Mouse (Mus musculus) monocyte, adult 5-6 weeks (primary cell): ENCODE results near the gene Prr5l. TPM values are rescaled to one million over a fixed set of nuclear protein-coding genes. Genes with fewer than 3 reads are reported as not detected.
A peak's percentile ranks its signal among the peaks of the same experiment; 100 is the strongest.

Experiments used
- ATAC-seq: fragments of 153-309, 156-312 bp; replicated peaks from 2 replicates; pipeline ENCODE4 v1.8.0; 2017; ENCODE audit warnings: mild to moderate bottlenecking; ENCODE audit not compliant: low TSS enrichment, insufficient number of reproducible peaks, severe bottlenecking, poor library complexity, low FRiP score
- total RNA-seq: library from RNA; stranded (forward); fragments of 200-1000, 200-491, 200-594 nt; gene quantifications from 3 replicates; pipeline ENCODE4 v1.2.3, GENCODE M21; 2017

Prr5l gene
- total RNA-seq, 1 experiment from 2014 or later, result 41.2 TPM

DNA sequence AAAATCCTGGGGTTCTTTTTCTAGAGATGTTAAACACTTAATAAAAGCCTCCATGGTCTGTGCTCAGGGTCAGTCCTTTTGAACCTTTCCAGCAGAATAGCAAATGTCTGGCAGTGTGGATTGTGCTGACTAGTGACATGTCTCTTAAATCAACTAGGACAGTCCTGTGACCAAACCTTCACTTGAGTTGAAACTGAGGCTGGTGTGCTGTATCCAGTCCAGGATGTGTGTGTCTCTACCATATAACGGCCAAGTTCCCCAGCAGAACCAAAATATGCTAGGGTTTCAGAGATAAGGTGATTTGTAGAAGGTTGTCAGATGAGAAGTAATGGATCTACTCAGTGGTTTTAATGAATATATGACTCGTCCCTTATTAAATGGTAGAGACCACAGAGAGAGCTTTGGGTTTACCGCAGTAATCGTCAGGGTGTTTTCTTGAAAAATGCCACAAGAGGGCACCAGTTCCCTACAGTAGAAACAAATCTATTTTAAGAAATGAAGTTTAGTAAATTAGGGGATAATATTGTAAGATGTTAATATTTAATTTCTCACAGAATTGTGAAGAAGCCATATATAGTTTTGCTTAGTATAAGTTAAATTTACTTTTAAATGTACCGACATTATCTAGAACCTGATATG lies 189.1 kb downstream of the Prr5l start:
- ATAC-seq, result no peak

DNA sequence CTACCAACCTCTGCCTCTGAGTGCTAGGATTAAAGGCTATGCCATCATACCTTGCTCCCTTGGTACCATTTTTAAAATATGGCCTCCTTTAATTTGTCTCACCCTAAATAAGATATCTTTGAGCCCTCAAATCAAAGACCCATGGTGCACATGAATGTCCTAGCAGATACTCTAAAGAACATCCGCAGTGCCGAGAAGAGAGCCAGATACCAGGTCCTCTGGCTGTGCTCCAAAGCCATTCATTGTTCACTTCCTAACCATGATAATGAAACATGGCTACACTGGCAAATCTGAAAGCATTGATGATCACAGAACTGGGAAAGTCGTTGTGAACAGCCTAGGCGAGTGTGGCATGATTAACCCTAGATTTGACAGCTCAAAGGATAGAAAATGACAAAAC lies 189.8 kb downstream of the Prr5l start:
- no peak for ATAC-seq

DNA sequence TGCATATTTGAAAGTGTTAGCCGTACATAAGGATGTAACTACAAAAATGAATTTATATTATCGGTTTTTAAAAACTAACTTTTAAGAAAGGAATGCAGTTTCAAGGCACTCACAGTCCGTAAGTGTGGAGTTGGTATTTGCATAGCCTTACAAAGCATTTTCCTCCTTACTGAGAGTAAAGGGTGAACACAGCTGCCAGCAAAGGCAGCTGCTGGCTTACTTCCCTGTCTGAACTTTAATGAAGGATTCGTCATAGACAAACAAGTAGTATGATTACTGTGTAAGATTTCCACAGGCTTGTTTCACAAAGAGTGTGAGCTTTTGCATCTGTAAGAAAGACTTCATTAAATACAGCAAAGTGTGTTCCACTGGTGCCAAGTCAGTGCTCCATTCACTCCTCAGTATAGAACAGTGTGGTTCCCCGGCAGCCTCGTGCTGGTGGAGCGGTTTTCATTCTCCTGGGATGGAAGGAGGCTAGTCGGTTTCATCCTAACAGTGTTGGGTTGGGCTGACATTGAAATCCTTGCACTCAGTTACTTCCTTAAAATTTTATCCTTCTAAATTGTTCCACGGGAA lies 192.5 kb downstream of the Prr5l start:
- ATAC-seq, result no peak

DNA sequence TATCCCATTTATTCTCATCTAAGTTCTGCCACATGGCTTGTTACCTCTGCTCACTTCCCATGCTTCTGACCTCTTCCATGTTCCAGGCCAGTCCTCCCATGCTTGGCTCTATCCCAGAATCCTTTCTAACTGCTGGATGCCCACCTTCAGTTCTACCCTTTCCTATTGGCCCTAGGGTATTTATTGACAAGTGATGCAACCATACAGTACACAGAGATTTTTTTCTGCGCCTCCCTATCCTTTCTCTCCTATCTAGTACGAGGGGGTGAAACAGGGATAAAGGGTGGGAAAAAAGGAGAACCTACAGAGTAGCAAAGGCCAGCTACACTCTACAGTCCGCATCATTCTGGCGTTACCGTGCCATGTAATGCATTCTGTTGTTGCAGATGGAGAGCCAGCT lies 194.8 kb downstream of the Prr5l start:
- ATAC-seq, result no peak

DNA sequence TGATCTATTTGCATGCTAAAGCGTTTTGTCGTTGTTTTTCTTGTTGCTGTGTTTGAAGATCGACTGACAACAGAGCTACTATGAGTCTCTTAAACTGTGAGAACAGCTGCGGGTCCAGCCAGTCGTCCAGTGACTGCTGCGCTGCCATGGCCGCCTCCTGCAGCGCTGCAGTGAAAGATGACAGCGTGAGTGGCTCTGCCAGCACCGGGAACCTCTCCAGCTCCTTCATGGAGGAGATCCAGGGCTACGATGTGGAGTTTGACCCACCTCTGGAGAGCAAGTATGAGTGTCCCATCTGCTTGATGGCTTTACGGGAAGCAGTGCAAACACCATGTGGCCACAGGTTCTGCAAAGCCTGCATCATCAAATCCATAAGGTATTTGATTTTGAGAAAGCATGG lies 198.4 kb downstream of the Prr5l start:
- ATAC-seq, result no peak

DNA sequence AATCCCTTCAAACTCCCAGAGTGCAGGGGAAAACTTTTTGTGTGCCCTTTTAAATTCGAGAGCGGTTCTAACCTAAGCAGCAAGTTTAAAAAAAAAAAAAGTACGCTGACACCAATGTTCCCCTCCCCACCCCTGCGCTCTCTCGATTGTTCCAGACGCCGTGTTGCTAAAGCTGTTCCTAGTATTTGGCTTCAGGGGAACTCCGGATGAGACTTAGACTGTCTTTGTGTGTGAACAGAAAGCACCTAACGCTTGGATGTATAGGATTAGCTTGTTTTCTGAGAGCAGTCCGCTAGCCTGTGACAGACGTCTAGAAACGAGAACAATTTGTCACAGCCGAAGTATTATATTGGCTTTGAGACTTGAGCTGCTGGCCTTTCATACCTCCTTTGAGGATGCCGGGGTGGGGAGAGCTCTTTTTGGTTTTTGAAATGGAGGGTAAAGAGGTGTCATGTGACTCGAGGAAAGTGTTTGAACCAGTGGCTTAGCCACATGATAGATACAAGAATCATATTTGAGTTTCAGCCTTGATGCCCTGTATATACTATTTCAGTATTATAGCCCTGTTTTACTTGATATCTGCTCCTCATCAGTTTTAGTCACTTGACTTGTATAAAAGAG lies 203.6 kb downstream of the Prr5l start:
- no peak for ATAC-seq

DNA sequence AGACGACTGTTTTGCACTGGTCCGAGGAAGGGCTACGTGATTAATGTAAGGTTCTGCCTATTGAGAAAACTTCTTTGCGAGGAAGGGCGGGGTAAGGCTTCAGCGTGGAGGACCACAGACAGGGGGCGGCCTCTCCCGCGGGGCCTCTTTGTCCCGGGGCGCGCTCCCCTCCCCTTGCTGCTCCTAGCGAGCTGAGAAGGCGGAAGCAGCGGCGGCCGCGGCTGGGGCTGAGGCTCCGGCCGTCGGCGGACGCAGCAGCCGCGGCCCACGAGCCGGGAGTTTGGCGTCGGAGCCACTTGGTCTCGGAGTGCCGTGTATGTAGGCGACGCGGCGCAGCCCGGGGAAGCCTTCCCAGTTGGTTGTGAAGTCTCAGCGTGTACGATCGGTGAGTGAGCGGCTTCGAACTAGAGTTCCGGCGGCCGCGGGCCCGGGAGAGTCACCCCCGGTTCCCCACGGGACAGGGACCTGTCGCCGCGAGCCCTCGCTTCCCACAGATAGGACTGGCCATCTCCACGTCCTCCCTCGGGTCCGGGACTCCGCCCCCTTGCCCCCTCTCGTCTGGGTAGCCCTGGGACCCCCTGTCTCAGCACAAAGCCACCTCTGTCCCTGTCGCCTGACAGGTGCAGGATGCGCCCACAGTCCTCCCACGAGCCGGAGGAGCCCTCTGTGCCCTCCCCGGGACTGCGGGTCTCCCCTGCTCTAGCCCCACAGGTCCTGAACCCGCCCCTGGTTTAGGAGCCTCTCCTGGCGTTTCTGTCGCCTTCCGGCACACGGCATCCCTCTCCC lies 204.4 kb downstream of the Prr5l start, which contains the start of gene Traf6:
Traf6 (plus strand) TSS at position 194 of the 786 bp plus-strand sequence.
- ATAC-seq, result peak; percentile 89

DNA sequence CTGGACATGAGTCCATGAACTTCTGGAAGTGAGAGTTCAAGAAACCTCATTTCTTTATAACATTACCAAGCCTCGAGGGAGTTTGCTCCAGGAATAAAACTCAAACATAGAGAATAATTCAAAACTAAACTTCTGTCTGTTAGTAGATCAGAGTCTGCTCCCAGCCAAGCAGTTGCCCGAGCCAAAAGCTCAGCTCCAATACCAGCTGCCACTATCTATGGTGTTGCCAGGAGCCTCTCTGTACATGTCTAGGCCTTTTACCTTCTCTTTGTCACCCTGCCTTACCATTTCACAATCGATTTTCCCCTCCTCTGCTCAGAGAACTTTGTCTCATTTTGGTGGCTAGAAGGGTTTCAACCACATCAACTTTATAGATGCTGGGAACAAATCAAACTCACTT lies 209.3 kb downstream of the Prr5l start:
- no peak for ATAC-seq

DNA sequence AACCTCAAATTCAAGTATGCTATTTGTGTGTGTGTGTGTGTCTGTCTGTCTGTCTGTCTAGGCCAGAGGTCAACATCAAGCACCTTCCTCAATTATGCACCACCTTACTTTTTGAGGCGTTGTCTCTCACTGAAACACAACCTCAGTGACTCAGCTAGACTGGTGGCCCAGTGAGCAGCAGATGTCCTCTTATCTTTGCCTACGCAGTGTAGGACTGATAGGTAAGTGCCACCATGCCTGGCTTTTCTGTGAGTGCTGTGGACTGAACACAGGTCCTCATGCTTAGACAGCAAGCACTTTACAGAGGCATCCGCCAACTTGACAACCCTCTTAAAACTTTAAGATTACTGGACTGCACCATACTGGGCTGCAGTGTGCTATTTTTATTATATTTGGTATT lies 214.1 kb downstream of the Prr5l start:
- ATAC-seq, result no peak

DNA sequence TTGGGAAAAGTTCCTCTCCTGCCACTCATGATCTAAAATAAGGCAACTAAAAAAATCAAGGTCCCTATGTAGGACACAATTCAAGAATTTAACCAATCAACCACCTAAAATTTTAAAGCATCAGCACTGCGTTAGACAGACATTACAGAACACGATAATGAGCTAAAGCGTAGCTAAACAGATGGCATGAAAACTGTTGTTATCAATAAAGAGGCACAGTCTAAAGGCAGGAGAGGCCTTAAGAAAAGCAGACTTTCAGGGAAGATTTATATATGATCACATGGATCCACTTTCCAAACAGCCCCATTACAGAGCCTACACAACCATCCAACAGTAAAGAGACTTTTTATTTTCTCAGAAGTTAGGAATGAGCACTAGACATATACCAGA lies 217.1 kb downstream of the Prr5l start:
- no peak for ATAC-seq

DNA sequence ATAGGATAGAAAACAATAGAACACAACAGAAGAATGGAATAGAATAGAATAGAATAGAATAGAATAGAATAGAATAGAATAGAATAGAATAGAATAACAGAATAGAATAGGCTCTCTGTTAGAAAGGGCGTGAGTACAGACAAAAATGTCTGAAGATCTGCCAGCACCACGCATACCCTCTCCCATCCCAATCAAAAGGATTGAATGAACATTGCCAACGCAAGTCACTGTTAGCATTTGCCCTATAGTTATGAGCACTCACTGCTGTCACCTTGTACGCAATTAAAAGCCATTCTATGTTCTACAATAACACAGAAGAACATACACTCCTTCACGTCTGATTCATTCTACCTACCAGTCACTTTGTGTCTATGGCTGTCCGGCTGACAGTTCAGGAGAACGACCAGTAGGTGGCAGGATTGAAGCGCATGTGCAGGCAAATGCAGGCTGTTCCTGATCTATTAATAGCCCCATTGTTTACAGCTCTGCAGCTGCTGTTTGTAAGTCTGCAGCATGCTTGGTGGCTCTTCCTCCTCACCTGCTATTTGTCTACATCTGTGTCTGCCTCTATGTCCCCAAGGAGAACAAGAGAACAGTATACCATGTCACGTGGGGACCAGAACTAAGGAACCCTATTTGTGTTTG lies 217.6 kb downstream of the Prr5l start:
- peak; percentile 79 for ATAC-seq

Other genes with a start within 250 kb of the Prr5l start
- 0.10 to 0.86 TPM (median 0.32 TPM) in 3 replicates for gene Rag1, start 233.5 kb downstream of the Prr5l start, total RNA-seq
- gene B230118H07Rik, start 233.5 kb downstream of the Prr5l start, total RNA-seq, result 11.9 to 22.1 TPM (median 22.0 TPM) in 3 replicates
- 21.0 to 32.9 TPM (median 27.1 TPM) in 3 replicates for gene Traf6, start 204.6 kb downstream of the Prr5l start, total RNA-seq
- 21.2 to 53.4 TPM (median 31.4 TPM) in 3 replicates for gene Commd9, start 3.2 kb upstream of the Prr5l start, total RNA-seq